Mouse (Mus musculus) lung, adult 10 weeks (tissue): ENCODE measurements around the gene Hapln2. TPM values are rescaled to one million over a fixed set of nuclear protein-coding genes. Genes with fewer than 3 reads are reported as not detected.

Experiments
- polyA plus RNA-seq: library from polyadenylated mRNA; stranded (reverse); fragments of 350-450 nt; fragmentation: Illumina TruSeq; extraction: RNeasy Lipid Tissue Mini Kit (QIAGEN cat#74804); gene quantifications from one replicate; pipeline ENCODE4 v1.2.3, GENCODE M21; 2014; ENCODE audit warnings: low read depth, low replicate concordance; ENCODE audit not compliant: insufficient read depth

Hapln2 gene
- polyA plus RNA-seq, result not detected

GRCm38 (mm10) chr3:88027434-88028186 lies at the start of gene Hapln2:
TSS of gene Hapln2 (minus strand) at chr3:88027583.

GRCm38 (mm10) chr3:88057902-88058696 lies 30.7 kb upstream of the Hapln2 start, which contains the start of gene Naxe:
TSS of gene Naxe (minus strand) at chr3:88058495.

GRCm38 (mm10) chr3:88042661-88043421 lies 15.5 kb upstream of the Hapln2 start, which contains the start of gene Gpatch4:
TSS of gene Gpatch4 (plus strand) at chr3:88043108.

GRCm38 (mm10) chr3:88000181-88000580 lies 27.2 kb downstream of the Hapln2 start, which contains the start of gene Bcan:
TSS of gene Bcan (minus strand) at chr3:88000230.

Other genes with a start within 250 kb of the Hapln2 start
- 0.51 TPM for gene Ntrk1, start 232.4 kb downstream of the Hapln2 start, polyA plus RNA-seq
- gene Insrr, start 230.6 kb downstream of the Hapln2 start, polyA plus RNA-seq, result not detected
- gene Pear1, start 203.3 kb downstream of the Hapln2 start, polyA plus RNA-seq, result 18.4 TPM
- gene Sh2d2a, start 180.8 kb downstream of the Hapln2 start, polyA plus RNA-seq, result 1.9 TPM
- 23.4 TPM for gene Prcc, start 142.0 kb downstream of the Hapln2 start, polyA plus RNA-seq
- 89.3 TPM for gene Hdgf, start 121.3 kb downstream of the Hapln2 start, polyA plus RNA-seq
- 108 TPM for gene Mrpl24, start 108.1 kb downstream of the Hapln2 start, polyA plus RNA-seq
- 12.4 TPM for gene Isg20l2, start 97.3 kb downstream of the Hapln2 start, polyA plus RNA-seq
- gene Rrnad1, start 96.9 kb downstream of the Hapln2 start, polyA plus RNA-seq, result 10.1 TPM
- gene Crabp2, start 78.9 kb downstream of the Hapln2 start, polyA plus RNA-seq, result not detected
- 28.8 TPM for gene Nes, start 56.5 kb downstream of the Hapln2 start, polyA plus RNA-seq
- 1.6 TPM for gene Bcan, start 27.4 kb downstream of the Hapln2 start, polyA plus RNA-seq
- gene Gpatch4, start 15.5 kb upstream of the Hapln2 start, polyA plus RNA-seq, result 14.7 TPM
- 129 TPM for gene Naxe, start 30.9 kb upstream of the Hapln2 start, polyA plus RNA-seq
- not detected for gene Ttc24, start 50.7 kb upstream of the Hapln2 start, polyA plus RNA-seq
- gene Iqgap3, start 54.4 kb upstream of the Hapln2 start, polyA plus RNA-seq, result 0.18 TPM
- gene Mef2d, start 114.8 kb upstream of the Hapln2 start, polyA plus RNA-seq, result 18.9 TPM
- gene Rhbg, start 227.1 kb upstream of the Hapln2 start, polyA plus RNA-seq, result 4.9 TPM